Mouse (Mus musculus): Measurements from ENCODE around the gene Klhl8. TPM values are rescaled to one million over a fixed set of nuclear protein-coding genes. Genes with fewer than 3 reads are reported as not detected.
A peak's percentile ranks its signal among the peaks of the same experiment; 100 is the strongest.

Klhl8 gene
- total RNA-seq, 2 experiments from 2014 or later: 46.0 to 46.4 TPM

- intact Hi-C loops (cut with DNase I): no loop called here
- DNase-seq: no peak
Measured at GRCm38 (mm10) chr5:103852756-103853549, 58.1 kb downstream of the Klhl8 start.

DNA sequence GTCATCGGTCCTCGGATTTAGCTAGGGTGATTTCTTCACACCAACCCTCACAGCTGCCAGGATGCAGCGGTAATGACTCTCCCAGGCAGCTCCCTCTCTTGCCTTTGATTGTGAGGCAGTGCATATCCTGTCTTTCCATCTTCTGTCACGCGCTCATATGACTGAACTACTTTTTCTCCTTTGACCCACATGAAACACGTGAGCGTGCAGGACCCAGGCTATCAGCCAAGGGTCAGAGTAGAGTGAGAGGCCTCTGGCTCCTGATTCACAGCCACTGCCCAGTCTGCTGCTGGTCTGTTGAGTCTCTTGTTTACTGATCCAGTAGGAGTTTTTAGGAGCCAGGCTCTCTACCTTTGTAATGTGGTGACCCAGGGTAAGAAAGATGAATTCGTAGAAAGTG lies 62.5 kb downstream of the Klhl8 start:
- DNase-seq: no peak
- intact Hi-C loops (cut with DNase I): no loop called here

DNA sequence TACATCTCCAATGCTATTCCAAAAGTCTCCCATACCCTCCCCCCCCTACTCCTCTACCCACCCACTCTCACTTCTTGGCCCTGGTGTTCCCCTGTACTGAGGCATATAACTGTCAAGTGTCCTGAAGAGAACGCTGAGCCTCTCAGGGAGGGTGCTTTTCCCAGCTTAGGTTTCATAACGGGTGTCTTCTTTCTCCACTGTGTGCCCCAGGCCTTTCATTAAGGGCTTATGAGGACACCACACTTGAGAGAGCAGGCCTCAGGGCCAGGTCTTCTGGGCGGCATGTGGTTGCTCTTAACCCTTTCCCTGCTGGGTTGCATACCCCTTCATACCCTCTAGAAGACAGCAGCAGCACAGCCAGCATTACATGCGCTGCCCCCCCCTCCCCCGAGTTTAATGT lies 64.5 kb downstream of the Klhl8 start:
- intact Hi-C loops (cut with DNase I): no loop called here
- DNase-seq: no peak

GRCm38 (mm10) chr5:103846154-103846551 lies 64.9 kb downstream of the Klhl8 start:
- no peak for DNase-seq
- intact Hi-C loops (cut with DNase I): no loop called here

DNA sequence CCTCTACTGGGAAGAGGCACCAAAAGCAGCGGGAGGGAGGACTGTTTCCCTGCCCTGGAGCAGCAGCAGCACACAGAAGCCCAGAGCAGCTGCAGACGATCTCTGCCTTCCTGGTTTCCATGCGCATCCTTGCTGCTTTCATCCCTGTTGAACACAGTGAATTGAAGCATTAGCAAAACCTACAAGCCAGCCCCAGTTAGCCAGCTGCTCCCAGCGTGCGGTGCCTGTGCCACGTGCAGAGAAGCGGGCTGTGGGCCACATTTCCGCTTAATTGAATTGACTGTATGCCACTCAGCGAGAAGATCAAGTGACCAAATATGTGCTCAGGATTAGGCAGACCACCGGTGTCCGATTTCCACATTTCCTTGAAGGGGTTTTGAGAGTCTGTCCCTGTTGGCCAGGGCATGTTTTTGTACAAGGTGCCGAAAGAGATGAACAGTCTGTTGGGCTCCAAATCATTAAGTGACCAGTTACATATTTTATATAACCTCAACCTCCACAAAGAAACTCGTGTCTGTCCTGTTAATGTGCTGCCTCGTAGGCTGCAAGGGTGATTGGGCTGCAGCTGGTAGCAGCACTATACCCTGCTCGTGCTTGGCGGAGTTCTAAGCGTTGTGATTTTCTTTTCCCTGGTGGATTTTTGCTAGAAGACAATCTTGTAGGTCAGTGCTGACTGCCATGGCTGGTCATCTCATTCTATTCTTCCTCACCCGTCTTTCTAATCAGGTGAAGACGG lies 65.5 kb downstream of the Klhl8 start:
- peak; percentile 91 for DNase-seq
- intact Hi-C loops (cut with DNase I): no loop called here

- peak; percentile 67 for DNase-seq
- intact Hi-C loops (cut with DNase I): no loop called here
Measured at GRCm38 (mm10) chr5:103843938-103844337, 67.1 kb downstream of the Klhl8 start.

GRCm38 (mm10) chr5:103839265-103839626 lies 71.8 kb downstream of the Klhl8 start:
- intact Hi-C loops (cut with DNase I): no loop called here
- DNase-seq: no peak

GRCm38 (mm10) chr5:103838550-103839264 lies 72.4 kb downstream of the Klhl8 start:
- intact Hi-C loops (cut with DNase I): no loop called here
- DNase-seq: peak; percentile 36

DNA sequence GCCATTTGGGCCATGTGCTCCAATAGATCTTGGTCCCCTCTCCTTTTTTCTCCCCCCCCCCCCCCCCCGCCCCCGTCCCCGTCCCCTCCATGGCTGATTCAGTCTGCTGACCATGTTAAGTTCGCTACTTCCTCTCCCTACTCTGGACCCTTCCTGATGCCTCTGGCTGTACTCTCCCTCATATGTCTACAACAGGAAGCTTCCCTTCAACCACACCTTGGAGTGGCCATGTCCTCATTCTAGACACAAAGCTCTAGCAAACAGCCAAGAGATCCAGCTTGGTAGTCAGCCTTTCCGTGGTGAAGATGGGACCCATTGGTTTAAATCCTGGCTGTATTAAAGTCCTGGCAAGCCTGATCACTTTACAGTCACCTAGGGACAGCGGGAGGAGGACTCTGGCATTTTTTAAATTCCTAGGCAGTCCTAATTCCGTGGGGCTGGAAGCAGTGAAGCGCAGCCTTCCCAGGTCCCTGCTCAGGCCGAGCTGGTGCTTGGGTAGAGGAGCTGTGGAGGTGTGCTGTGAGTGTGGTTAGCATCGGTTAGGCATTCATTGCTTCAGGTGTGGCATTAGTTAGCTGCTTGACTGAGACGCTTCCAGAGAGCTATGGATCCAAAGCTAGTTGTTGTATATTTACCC lies 74.8 kb downstream of the Klhl8 start:
- intact Hi-C loops (cut with DNase I): no loop called here

GRCm38 (mm10) chr5:103835471-103836147 lies 75.5 kb downstream of the Klhl8 start:
- peak; percentile 45 for DNase-seq
- intact Hi-C loops (cut with DNase I): no loop called here

More for the DNA sequence above, 74.8 kb downstream of the Klhl8 start:
- no peak for DNase-seq

GRCm38 (mm10) chr5:103830886-103831285 lies 80.2 kb downstream of the Klhl8 start:
- DNase-seq: no peak
- intact Hi-C loops (cut with DNase I): no loop called here

GRCm38 (mm10) chr5:103829158-103829557 lies 81.9 kb downstream of the Klhl8 start:
- no peak for DNase-seq
- intact Hi-C loops (cut with DNase I): loop anchor here (10.0 kb wide), 1 partner anchor 474 kb away; no protein-coding TSS in a partner anchor

DNA sequence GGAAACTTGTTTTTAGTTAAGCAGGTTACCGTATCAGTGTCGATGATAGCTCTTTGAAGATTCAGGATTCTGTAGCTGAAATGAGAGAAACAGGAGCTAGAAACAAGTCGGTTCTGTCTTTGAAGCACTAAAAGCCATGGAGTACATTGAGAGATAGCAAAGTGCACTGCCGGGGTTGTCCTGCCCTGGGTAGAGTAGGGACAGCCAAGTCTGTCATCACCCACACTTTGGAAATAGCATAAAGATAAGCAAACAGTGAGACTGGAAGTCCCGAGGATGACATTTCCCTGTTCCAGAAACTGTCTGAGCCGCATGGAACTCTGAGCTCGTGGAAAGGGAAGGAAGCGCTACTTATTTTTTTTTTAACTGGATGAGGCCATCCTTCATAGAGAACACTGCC lies 82.3 kb downstream of the Klhl8 start:
- intact Hi-C loops (cut with DNase I): loop anchor here (10.0 kb wide), 1 partner anchor 474 kb away; no protein-coding TSS in a partner anchor

GRCm38 (mm10) chr5:103828304-103828703 lies 82.8 kb downstream of the Klhl8 start:
- intact Hi-C loops (cut with DNase I): loop anchor here (10.0 kb wide), 1 partner anchor 474 kb away; no protein-coding TSS in a partner anchor
- no peak for DNase-seq

More for the DNA sequence above, 82.3 kb downstream of the Klhl8 start:
- DNase-seq: no peak

GRCm38 (mm10) chr5:103822949-103823348 lies 88.1 kb downstream of the Klhl8 start:
- DNase-seq: no peak
- intact Hi-C loops (cut with DNase I): loop anchor here (10.0 kb wide), 1 partner anchor 468 kb away; no protein-coding TSS in a partner anchor

GRCm38 (mm10) chr5:103821500-103822298 lies 89.4 kb downstream of the Klhl8 start:
- no peak for DNase-seq
- intact Hi-C loops (cut with DNase I): loop anchor here (10.0 kb wide), 1 partner anchor 467 kb away; no protein-coding TSS in a partner anchor

GRCm38 (mm10) chr5:103821062-103821461 lies 90.0 kb downstream of the Klhl8 start:
- intact Hi-C loops (cut with DNase I): loop anchor here (10.0 kb wide), 1 partner anchor 466 kb away; no protein-coding TSS in a partner anchor
- no peak for DNase-seq

GRCm38 (mm10) chr5:103819674-103820073 lies 91.4 kb downstream of the Klhl8 start:
- no peak for DNase-seq
- intact Hi-C loops (cut with DNase I): loop anchor here (5.0 to 10.0 kb wide), 3 partner anchors 65 to 465 kb away; no protein-coding TSS in a partner anchor

GRCm38 (mm10) chr5:103818602-103819001 lies 92.5 kb downstream of the Klhl8 start:
- intact Hi-C loops (cut with DNase I): loop anchor here (5.0 to 10.0 kb wide), 2 partner anchors 64 to 136 kb away; no protein-coding TSS in a partner anchor
- DNase-seq: no peak

Data from left cerebral cortex, postnatal 4 days (tissue).